Mouse (Mus musculus) spleen, postnatal 4 days (tissue): ENCODE results near the gene Cep97.
"Not testable (repeated sequence)": the region's sequence is repeated elsewhere in the genome, so short reads cannot be mapped to it uniquely, and the experiment has no call there.

ENCODE experiments used
- DNase-seq, 2 experiments: peaks; one replicate each; pipeline ENCODE4 v3.0.0; 2022; ENCODE audit warnings: low spot score in 2 of 2

Cep97 gene

GRCm38 (mm10) chr16:55934453-55935037, at the start of gene Cep97:
Gene Cep97, minus strand, starts transcription at chr16:55934855.
- DNase-seq = peak; percentile 86 to 91

- DNase-seq = peak in 1 of 2 experiments; percentile 17
Observed at GRCm38 (mm10) chr16:55974903-55975285, 40.2 kb upstream of the Cep97 start.

GRCm38 (mm10) chr16:55974256-55974902, 39.7 kb upstream of the Cep97 start:
- DNase-seq = peak; percentile 89 to 94

- DNase-seq = peak; percentile 99 to 100
Observed at GRCm38 (mm10) chr16:55973431-55974255, 39.0 kb upstream of the Cep97 start, which contains the start of gene Zbtb11. Gene Zbtb11, plus strand, starts transcription at chr16:55973883.

GRCm38 (mm10) chr16:55972626-55973201, 38.1 kb upstream of the Cep97 start:
- DNase-seq = no peak

GRCm38 (mm10) chr16:55971735-55972615, 37.3 kb upstream of the Cep97 start:
- no peak for DNase-seq

GRCm38 (mm10) chr16:55970416-55970815, 35.8 kb upstream of the Cep97 start:
- DNase-seq = peak in 1 of 2 experiments; percentile 32

- DNase-seq = peak; percentile 45 to 70
Observed at GRCm38 (mm10) chr16:55969147-55969546, 34.5 kb upstream of the Cep97 start.

GRCm38 (mm10) chr16:55967221-55967620, 32.6 kb upstream of the Cep97 start:
- peak in 1 of 2 experiments; percentile 52 for DNase-seq

- DNase-seq = peak; percentile 91 to 95
Observed at GRCm38 (mm10) chr16:55966212-55966871, 31.7 kb upstream of the Cep97 start, which contains the start of gene Rpl24. Gene Rpl24, plus strand, starts transcription at chr16:55966275.

- peak in 1 of 2 experiments; percentile 38 for DNase-seq
Observed at GRCm38 (mm10) chr16:55964126-55964949, 29.7 kb upstream of the Cep97 start.

GRCm38 (mm10) chr16:55963068-55963467, 28.4 kb upstream of the Cep97 start:
- not testable (repeated sequence) for DNase-seq

- DNase-seq = peak in 1 of 2 experiments; percentile 2
Observed at GRCm38 (mm10) chr16:55954196-55954595, 19.5 kb upstream of the Cep97 start.

GRCm38 (mm10) chr16:55952771-55953170, 18.1 kb upstream of the Cep97 start:
- DNase-seq = peak in 1 of 2 experiments; percentile 19

GRCm38 (mm10) chr16:55951679-55952327, 17.1 kb upstream of the Cep97 start:
- DNase-seq = peak in 1 of 2 experiments; percentile 56

GRCm38 (mm10) chr16:55950946-55951678, 16.5 kb upstream of the Cep97 start:
- DNase-seq = peak; percentile 84 to 93

GRCm38 (mm10) chr16:55950462-55950861, 15.8 kb upstream of the Cep97 start:
- peak in 1 of 2 experiments; percentile 56 for DNase-seq

GRCm38 (mm10) chr16:55948963-55949362, 14.3 kb upstream of the Cep97 start:
- DNase-seq = peak; percentile 58 to 72
